Mouse (Mus musculus): ENCODE measurements at regions not wholly inside any gene's neighbourhood (a gene's known extent, or its start where the extent isn't known, plus 50 kb on each side); places are given as distances from the start of the nearest gene placed in this dataset.
A peak's percentile ranks its signal among the peaks of the same experiment; 100 is the strongest.
"Not testable (repeated sequence)": the region's sequence is repeated elsewhere in the genome, so short reads cannot be mapped to it uniquely, and the experiment has no call there.

DNA sequence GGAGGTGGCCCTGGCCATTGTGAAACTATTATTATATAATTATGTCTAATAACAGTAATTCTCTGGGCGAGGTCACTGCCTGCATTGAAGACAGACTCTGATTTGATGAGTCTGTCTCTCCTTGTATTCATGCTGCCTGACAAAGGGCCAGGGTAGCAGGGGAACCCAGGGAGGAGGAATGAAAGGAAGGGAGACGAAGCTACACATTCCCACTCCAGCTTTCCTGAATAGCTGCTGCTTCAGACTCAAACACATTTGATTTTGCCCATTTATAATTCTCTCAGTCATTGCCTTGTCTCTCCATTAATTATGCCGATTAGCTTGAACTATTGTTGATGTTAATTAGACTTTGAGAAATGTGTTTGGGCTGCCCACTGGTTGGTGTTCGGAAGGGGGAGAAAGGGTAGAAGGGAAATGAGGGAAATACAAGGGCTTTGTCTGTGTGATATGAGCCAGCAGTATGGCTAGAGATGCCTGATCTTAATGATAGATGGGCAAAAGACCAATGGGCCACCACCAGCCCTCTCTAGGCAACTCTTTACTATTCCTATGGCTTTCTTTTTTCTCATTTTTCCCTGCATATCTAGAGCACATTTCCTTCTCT is 881.8 kb downstream of the Gm9195 start:
- DNase-seq: no peak

DNA sequence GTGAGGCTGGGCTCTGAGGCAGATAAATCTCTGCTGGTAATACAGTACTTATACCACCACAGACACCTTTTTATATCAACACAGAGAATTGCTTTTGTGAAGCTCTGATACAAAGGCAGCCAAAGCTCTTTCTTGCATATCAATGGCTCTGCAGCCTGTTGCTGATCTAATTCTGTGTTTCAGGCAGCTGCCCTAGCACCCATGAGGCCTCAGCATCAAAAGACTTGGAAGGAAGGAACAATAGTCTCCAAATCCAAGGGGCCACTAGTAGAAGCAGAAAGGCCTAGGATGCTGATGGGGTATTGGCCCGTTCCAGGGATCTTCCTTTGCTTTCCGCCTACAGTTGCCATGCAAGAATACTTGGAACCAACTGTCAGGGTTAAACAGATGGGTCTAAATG is 887.9 kb downstream of the Gm9195 start:
- no peak for DNase-seq

GRCm38 (mm10) chr14:71597859-71598258 is 893.8 kb downstream of the Gm9195 start:
- no peak for DNase-seq

- DNase-seq: no peak
These were observed 902.9 kb downstream of the Gm9195 start for GRCm38 (mm10) chr14:71588694-71589240.

- DNase-seq: no peak
These were observed 903.6 kb downstream of the Gm9195 start for GRCm38 (mm10) chr14:71588006-71588405.

GRCm38 (mm10) chr14:71564816-71565215 is 926.8 kb downstream of the Gm9195 start:
- DNase-seq: no peak

GRCm38 (mm10) chr14:71561906-71562305 is 929.7 kb downstream of the Gm9195 start:
- no peak for DNase-seq

DNA sequence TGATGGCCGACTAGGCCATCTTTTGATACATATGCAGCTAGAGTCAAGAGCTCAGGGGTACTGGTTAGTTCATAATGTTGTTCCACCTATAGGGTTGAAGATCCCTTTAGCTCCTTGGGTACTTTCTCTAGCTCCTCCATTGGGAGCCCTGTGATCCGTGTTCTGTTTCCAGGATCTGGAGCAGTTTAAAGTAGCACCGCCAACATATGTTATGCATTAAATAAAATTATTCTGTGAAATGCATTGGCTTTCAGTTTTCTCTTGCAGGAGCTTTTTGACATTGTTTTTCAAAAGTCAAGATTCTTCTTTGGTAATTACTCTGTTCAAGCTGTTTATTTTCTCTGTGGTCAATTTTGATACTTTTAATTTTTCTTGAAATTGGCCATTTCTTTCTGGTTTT is 937.3 kb downstream of the Gm9195 start:
- DNase-seq: not testable (repeated sequence)

- no peak for DNase-seq
These were observed 943.9 kb upstream of the Fam160b2 start for GRCm38 (mm10) chr14:71543580-71543979.

GRCm38 (mm10) chr14:71532074-71532659 is 932.5 kb upstream of the Fam160b2 start:
- no peak for DNase-seq

DNA sequence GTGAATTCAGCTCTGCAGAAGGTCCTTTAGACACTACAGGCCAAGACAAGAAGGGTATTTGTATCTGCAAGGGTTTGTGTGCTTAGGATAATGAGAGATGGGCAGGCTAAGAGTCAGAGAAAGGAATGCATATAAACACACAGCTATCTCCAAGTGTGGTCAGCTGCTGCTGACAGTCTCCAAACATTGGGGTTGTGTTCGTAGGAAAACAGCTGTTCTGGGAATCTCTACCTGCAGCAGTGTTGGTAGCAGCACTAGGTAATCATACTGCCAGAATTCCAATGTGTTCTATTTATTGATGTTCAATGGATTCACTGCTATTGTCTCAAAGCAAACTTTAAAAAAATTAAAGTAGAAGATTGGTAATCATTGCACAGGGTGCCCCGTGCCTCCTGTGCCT is 931.7 kb upstream of the Fam160b2 start:
- DNase-seq: no peak

DNA sequence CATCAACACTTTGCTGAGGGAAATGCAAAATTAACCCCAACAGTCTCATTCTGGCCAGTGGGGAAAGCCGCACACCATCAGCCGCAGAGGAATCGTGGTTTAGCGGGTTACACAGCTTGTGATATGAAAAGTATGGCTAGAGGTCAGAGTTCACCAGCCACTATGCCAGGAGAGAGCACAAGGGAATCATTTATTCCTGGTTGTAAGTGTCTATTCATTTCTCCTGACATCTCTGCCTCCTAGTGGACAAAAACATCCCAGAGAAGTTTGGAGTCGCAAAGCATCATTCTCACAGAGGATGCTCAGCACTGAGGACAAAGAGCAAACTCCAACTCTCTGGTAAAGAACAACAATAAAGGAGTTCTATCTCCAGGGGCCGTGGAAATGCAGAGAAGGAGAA is 930.8 kb upstream of the Fam160b2 start:
- peak; percentile 19 for DNase-seq

- DNase-seq: no peak
These were observed 918.9 kb upstream of the Fam160b2 start for GRCm38 (mm10) chr14:71518541-71518940.

GRCm38 (mm10) chr14:71500851-71501250 is 901.2 kb upstream of the Fam160b2 start:
- no peak for DNase-seq

GRCm38 (mm10) chr14:71491201-71491600 is 891.6 kb upstream of the Fam160b2 start:
- DNase-seq: no peak

DNA sequence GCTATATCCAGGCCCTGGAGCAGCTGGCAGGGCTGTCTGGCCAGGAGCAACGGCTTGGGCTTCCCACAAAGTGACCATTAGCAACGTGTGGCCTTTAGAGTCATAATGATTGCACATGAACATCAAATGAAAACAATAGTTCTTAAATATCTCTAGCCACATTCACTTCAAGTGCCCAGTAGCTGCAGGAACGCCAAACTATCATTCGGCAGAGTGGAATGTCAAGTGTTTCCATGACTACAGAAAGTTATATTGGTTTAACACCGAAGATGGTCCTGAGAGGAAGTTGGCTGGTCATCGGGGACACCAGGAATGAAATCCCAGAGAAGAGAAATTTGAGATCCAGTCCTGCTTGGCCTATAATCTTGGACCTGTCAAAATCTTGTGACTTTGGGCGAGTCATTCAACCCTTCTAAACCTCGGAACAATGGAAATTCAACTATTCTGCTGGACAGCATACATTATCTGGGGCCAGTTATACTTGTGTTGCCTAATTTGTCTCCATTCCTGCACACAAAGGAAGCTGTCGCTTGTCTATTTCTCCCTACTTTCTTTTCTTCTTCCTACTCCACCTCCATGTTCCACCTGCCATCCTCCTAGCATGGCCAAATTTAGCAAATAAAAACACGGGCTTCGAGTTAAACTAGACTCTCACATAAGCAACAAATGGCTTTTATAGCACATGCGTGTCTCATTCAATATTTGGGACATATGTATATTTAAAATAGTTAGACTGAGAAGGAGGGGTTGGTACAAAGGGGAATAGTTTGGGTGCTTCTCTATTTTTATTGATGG is 886.7 kb upstream of the Fam160b2 start:
- DNase-seq: no peak

DNA sequence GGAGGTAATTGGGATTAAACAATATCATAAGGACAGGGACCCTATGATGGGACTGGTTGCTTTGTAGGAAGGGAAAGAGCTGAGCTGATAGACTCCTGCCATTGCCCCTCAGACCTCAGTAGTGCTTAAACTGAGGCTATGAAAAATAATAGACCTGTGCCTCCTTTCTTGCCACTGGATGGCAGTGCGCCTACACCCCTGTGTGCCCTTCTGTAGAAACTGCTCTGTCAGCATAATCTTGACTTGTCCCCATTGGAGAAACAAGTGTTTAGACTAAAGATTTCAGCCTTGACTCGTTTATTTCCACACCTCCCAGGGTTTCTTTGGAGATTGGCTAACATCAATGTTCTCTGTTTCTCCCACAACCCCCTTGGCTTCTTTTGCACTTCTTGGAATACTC is 876.0 kb upstream of the Fam160b2 start:
- no peak for DNase-seq

DNA sequence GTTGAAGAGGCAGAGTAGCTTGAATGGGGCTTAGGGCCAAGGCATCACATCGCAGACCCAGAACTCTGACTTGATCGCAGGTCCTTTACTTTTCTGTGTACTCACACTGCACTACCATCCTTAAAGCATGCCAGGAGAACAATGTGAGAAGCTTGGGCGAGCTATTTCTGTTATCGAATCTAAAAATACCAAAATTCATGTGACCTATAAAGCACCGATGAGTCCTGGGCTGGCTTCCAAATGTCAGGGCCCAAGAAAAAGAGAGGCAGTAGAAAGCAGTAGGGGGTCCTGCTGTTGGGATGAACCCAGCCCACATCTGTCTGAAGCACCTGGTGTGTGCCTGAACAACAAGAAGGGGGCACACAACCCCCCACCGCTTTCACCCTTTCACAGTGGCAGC is 874.3 kb upstream of the Fam160b2 start:
- no peak for DNase-seq

- no peak for DNase-seq
These were observed 832.7 kb upstream of the Fam160b2 start for GRCm38 (mm10) chr14:71432364-71432763.
